Mouse (Mus musculus): ENCODE measurements at regions not wholly inside any gene's neighbourhood (a gene's known extent, or its start where the extent isn't known, plus 50 kb on each side); places are given as distances from the start of the nearest gene placed in this dataset.
"Not testable (repeated sequence)": the region's sequence is repeated elsewhere in the genome, so short reads cannot be mapped to it uniquely, and the experiment has no call there.

GRCm38 (mm10) chrX:50618936-50619335 is 190.6 kb upstream of the Olfr1324 start:
- peaks cover 12% of the 10 kb centered on the region for H3K36me3 ChIP-seq (ENCODE audit: control insufficient read depth, insufficient read depth, low read length, poor library complexity, severe bottlenecking)
- no peak overlapping the region for H3K9ac ChIP-seq (ENCODE audit: low read depth, poor library complexity, severe bottlenecking)
- TF ChIP-seq POLR2A (IDR thresholded peaks at IDR 0.05; ENCODE audit: insufficient read depth, low read length) (no peak), EP300 (IDR thresholded peaks at IDR 0.05; ENCODE audit: insufficient read depth, low read depth, low read length) (no peak), CTCF (IDR thresholded peaks at IDR 0.05; ENCODE audit: low read depth, low read length) (no peak)
- H3K27me3 ChIP-seq (ENCODE audit: control insufficient read depth, insufficient read depth, low read length, poor library complexity, severe bottlenecking): no peaks in the 10 kb centered on the region
- H3K4me3 ChIP-seq (ENCODE audit: low read depth, low read length): no peak overlapping the region
- H3K9me3 ChIP-seq (replicated peaks; ENCODE audit: control insufficient read depth, insufficient read depth, low read length, poor library complexity, severe bottlenecking): no peaks in the 10 kb centered on the region
- H3K27ac ChIP-seq (ENCODE audit: insufficient read depth, low read length): peak overlapping the region; percentile 59; the same call in 1 of the 2 replicates
- H3K4me1 ChIP-seq (ENCODE audit: control insufficient read depth, insufficient read depth, low read length): no peaks in the 10 kb centered on the region

- not testable (repeated sequence) for H3K9ac ChIP-seq (ENCODE audit: low read depth, poor library complexity, severe bottlenecking); H3K4me1 ChIP-seq (ENCODE audit: control insufficient read depth, insufficient read depth, low read length); H3K9me3 ChIP-seq (replicated peaks; ENCODE audit: control insufficient read depth, insufficient read depth, low read length, poor library complexity, severe bottlenecking); H3K27me3 ChIP-seq (ENCODE audit: control insufficient read depth, insufficient read depth, low read length, poor library complexity, severe bottlenecking); H3K27ac ChIP-seq (ENCODE audit: insufficient read depth, low read length)
- Histone ChIP-seq H3K36me3 (ENCODE audit: control insufficient read depth, insufficient read depth, low read length, poor library complexity, severe bottlenecking) (peaks cover 10% of the 10 kb centered on the region), H3K4me3 (ENCODE audit: low read depth, low read length) (peak overlapping the region; percentile 20; the same call in 1 of the 2 replicates)
- TF ChIP-seq CTCF (IDR thresholded peaks at IDR 0.05; ENCODE audit: low read depth, low read length): peak; percentile 12
Measured at GRCm38 (mm10) chrX:50616920-50617319, 188.6 kb upstream of the Olfr1324 start.

- Histone ChIP-seq H3K27ac (ENCODE audit: insufficient read depth, low read length) (peak overlapping the region; percentile 61; the same call in 1 of the 2 replicates), H3K4me3 (ENCODE audit: low read depth, low read length) (peak overlapping the region; percentile 55; the same call in 1 of the 2 replicates), H3K36me3 (ENCODE audit: control insufficient read depth, insufficient read depth, low read length, poor library complexity, severe bottlenecking) (peaks cover 15% of the 10 kb centered on the region)
- not testable (repeated sequence) for H3K9ac ChIP-seq (ENCODE audit: low read depth, poor library complexity, severe bottlenecking); H3K9me3 ChIP-seq (replicated peaks; ENCODE audit: control insufficient read depth, insufficient read depth, low read length, poor library complexity, severe bottlenecking); H3K27me3 ChIP-seq (ENCODE audit: control insufficient read depth, insufficient read depth, low read length, poor library complexity, severe bottlenecking); H3K4me1 ChIP-seq (ENCODE audit: control insufficient read depth, insufficient read depth, low read length)
- peak; percentile 19 for TF ChIP-seq CTCF (IDR thresholded peaks at IDR 0.05; ENCODE audit: low read depth, low read length)
Measured at GRCm38 (mm10) chrX:50614874-50615273, 186.6 kb upstream of the Olfr1324 start.

GRCm38 (mm10) chrX:50614367-50614766 is 186.1 kb upstream of the Olfr1324 start:
- H3K9me3 ChIP-seq (replicated peaks; ENCODE audit: control insufficient read depth, insufficient read depth, low read length, poor library complexity, severe bottlenecking); H3K27me3 ChIP-seq (ENCODE audit: control insufficient read depth, insufficient read depth, low read length, poor library complexity, severe bottlenecking); H3K9ac ChIP-seq (ENCODE audit: low read depth, poor library complexity, severe bottlenecking); H3K4me1 ChIP-seq (ENCODE audit: control insufficient read depth, insufficient read depth, low read length): not testable (repeated sequence)
- peaks cover 17% of the 10 kb centered on the region for H3K36me3 ChIP-seq (ENCODE audit: control insufficient read depth, insufficient read depth, low read length, poor library complexity, severe bottlenecking)
- H3K27ac ChIP-seq (ENCODE audit: insufficient read depth, low read length): peak overlapping the region; percentile 61; the same call in 1 of the 2 replicates
- H3K4me3 ChIP-seq (ENCODE audit: low read depth, low read length): peak overlapping the region; percentile 55

- no peak for TF ChIP-seq EP300 (IDR thresholded peaks at IDR 0.05; ENCODE audit: insufficient read depth, low read depth, low read length)
- TF ChIP-seq CTCF (IDR thresholded peaks at IDR 0.05; ENCODE audit: low read depth, low read length): no peak
- no peak for TF ChIP-seq POLR2A (IDR thresholded peaks at IDR 0.05; ENCODE audit: insufficient read depth, low read length)
- H3K27ac ChIP-seq (ENCODE audit: insufficient read depth, low read length): no peak overlapping the region
- H3K4me1 ChIP-seq (ENCODE audit: control insufficient read depth, insufficient read depth, low read length): no peaks in the 10 kb centered on the region
- H3K4me3 ChIP-seq (ENCODE audit: low read depth, low read length): no peak overlapping the region
- peaks cover 14% of the 10 kb centered on the region for H3K36me3 ChIP-seq (ENCODE audit: control insufficient read depth, insufficient read depth, low read length, poor library complexity, severe bottlenecking)
- H3K27me3 ChIP-seq (ENCODE audit: control insufficient read depth, insufficient read depth, low read length, poor library complexity, severe bottlenecking): no peaks in the 10 kb centered on the region
- H3K9ac ChIP-seq (ENCODE audit: low read depth, poor library complexity, severe bottlenecking): no peak overlapping the region
- no peaks in the 10 kb centered on the region for H3K9me3 ChIP-seq (replicated peaks; ENCODE audit: control insufficient read depth, insufficient read depth, low read length, poor library complexity, severe bottlenecking)
Measured at GRCm38 (mm10) chrX:50611765-50612591, 183.7 kb upstream of the Olfr1324 start.

- H3K36me3 ChIP-seq (ENCODE audit: control insufficient read depth, insufficient read depth, low read length, poor library complexity, severe bottlenecking): peaks cover 14% of the 10 kb centered on the region
Measured at GRCm38 (mm10) chrX:50608141-50608540, 179.8 kb upstream of the Olfr1324 start.

More at GRCm38 (mm10) chrX:50608141-50608540, 179.8 kb upstream of the Olfr1324 start:
- not testable (repeated sequence) for H3K27me3 ChIP-seq (ENCODE audit: control insufficient read depth, insufficient read depth, low read length, poor library complexity, severe bottlenecking); H3K27ac ChIP-seq (ENCODE audit: insufficient read depth, low read length); H3K4me1 ChIP-seq (ENCODE audit: control insufficient read depth, insufficient read depth, low read length); H3K4me3 ChIP-seq (ENCODE audit: low read depth, low read length); H3K9ac ChIP-seq (ENCODE audit: low read depth, poor library complexity, severe bottlenecking); H3K9me3 ChIP-seq (replicated peaks; ENCODE audit: control insufficient read depth, insufficient read depth, low read length, poor library complexity, severe bottlenecking)
